Mouse (Mus musculus) heart, embryonic 15.5 days (tissue): ENCODE results near the gene Zfand4. TPM values are rescaled to one million over a fixed set of nuclear protein-coding genes. Genes with fewer than 3 reads are reported as not detected.

Source experiments
- ATAC-seq: fragments of 200-750 bp; cut with Nextera tagmentation; replicated peaks from 2 replicates; pipeline ENCODE4 v1.8.0; 2017; ENCODE audit warnings: low read depth, moderate TSS enrichment; ENCODE audit not compliant: insufficient number of reproducible peaks, insufficient read depth, low FRiP score
- H3K27ac ChIP-seq: fragments of 300-500 bp; sonication (generic); 2 replicates; pipeline ENCODE4 v1.5.1; 2015; ENCODE audit warnings: mild to moderate bottlenecking, inconsistent platforms
- H3K27me3 ChIP-seq: fragments of 300-500 bp; sonication (generic); 2 replicates; pipeline ENCODE4 v1.6.1; 2015; ENCODE audit warnings: inconsistent platforms
- H3K36me3 ChIP-seq: fragments of 300-500 bp; sonication (generic); 2 replicates; pipeline ENCODE4 v1.6.1; 2015; ENCODE audit warnings: mild to moderate bottlenecking, inconsistent platforms
- H3K4me1 ChIP-seq: fragments of 300-500 bp; sonication (generic); replicated peaks from 2 replicates; pipeline ENCODE4 v1.6.1; 2015; ENCODE audit warnings: inconsistent platforms
- H3K4me2 ChIP-seq: fragments of 300-500 bp; sonication (generic); 2 replicates; pipeline ENCODE4 v1.6.1; 2015; ENCODE audit warnings: inconsistent platforms, mild to moderate bottlenecking, moderate library complexity
- H3K4me3 ChIP-seq: fragments of 300-500 bp; sonication (generic); 2 replicates; pipeline ENCODE4 v1.5.1; 2015; ENCODE audit warnings: mild to moderate bottlenecking, inconsistent platforms
- H3K9ac ChIP-seq: fragments of 300-500 bp; sonication (generic); 2 replicates; pipeline ENCODE4 v1.6.1; 2015; ENCODE audit warnings: mild to moderate bottlenecking, inconsistent platforms
- H3K9me3 ChIP-seq: fragments of 300-500 bp; sonication (generic); replicated peaks from 2 replicates; pipeline ENCODE4 v1.6.1; 2016; ENCODE audit warnings: inconsistent platforms
- WGBS: fragments of 180-500 bp; shearing (Covaris S2); methylation state at CpG from one replicate; pipeline ENCODE4 v1.1.7; 2015; ENCODE audit warnings: mixed read lengths; 5-methylcytosine and 5-hydroxymethylcytosine counted together
- polyA plus RNA-seq: library from polyadenylated mRNA; unstranded; fragments of >200 nt; fragmentation: Nextera tagmentation; extraction: Ambion mirVana; gene quantifications from 2 replicates; pipeline ENCODE4 v1.2.1, GENCODE M21; 2015

Gene Zfand4
- polyA plus RNA-seq, 1 experiment from 2014 or later: 3.0 TPM

DNA sequence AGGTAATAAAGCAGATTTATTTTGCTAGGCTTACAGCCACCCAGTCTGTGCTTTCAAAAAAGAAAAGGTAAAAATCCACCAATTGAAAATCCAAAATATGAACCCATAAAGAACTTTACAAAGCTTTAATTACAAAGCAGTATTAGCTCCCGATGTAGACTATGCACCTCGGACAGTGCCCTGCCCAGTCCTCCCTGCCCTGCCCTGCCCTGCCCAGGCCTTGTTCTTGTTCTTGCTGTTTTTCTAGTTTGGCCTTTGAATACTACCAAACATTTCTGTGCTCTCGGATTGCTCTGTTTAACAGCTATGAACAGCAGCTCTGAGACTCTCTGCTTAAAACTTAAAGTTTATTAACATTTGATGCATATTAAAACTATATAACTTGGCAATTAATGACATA is 62.6 kb downstream of the Zfand4 start:
- H3K27me3 ChIP-seq: no peaks in the 10 kb centered on the region
- no peak overlapping the region for H3K27ac ChIP-seq
- H3K9ac ChIP-seq: no peak overlapping the region
- H3K4me2 ChIP-seq: no peak overlapping the region
- no peak for ATAC-seq
- WGBS: 72% methylated on average over 3 of the region's 3 CpGs
- no peaks in the 10 kb centered on the region for H3K9me3 ChIP-seq
- no peak overlapping the region for H3K4me3 ChIP-seq
- no peaks in the 10 kb centered on the region for H3K4me1 ChIP-seq
- H3K36me3 ChIP-seq: no peaks in the 10 kb centered on the region

DNA sequence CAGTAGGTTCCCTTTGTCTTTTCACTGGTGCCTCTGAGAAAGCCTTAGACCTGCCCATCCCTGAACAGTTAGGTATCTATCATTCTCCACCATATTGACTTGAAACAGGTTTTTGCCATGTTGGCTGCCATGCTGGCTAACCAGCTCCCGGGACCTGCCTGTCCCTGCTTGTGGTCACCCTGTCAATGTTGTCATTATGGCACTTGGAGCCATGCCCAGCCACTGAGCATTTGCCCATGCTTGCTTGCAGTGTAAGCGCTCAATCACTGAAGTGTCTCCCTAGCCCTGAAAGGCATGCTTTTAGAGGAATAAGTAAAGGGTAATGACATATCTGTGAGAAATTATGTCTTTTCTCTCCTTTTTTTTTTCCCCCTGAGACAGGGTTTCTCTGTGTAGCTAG is 67.4 kb downstream of the Zfand4 start:
- H3K4me3 ChIP-seq: no peak overlapping the region
- H3K36me3 ChIP-seq: no peaks in the 10 kb centered on the region
- no peaks in the 10 kb centered on the region for H3K4me1 ChIP-seq
- H3K4me2 ChIP-seq: no peak overlapping the region
- 74% methylated on average over 2 of the region's 2 CpGs for WGBS
- peaks cover 4% of the 10 kb centered on the region for H3K27me3 ChIP-seq
- no peak overlapping the region for H3K9ac ChIP-seq
- no peak overlapping the region for H3K27ac ChIP-seq
- ATAC-seq: no peak
- no peaks in the 10 kb centered on the region for H3K9me3 ChIP-seq

DNA sequence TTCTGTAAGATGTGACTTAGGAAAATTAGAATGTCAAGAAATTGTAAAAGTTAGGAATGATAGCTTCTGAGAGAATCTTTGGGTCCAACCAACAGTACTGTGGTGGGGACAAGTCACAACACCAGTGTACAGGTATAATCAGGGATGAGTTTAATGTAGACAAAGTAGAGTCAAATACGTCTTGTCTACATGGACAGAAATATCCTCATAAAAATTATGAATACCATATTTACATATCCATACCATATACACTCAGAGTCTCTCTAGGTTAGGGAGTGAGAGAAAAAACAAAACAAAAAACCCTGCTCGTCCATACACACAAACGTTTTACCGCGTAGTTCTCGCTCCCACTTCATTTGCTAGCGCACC is 73.4 kb downstream of the Zfand4 start:
- H3K27ac ChIP-seq: no peak overlapping the region
- H3K4me1 ChIP-seq: peaks cover 5% of the 10 kb centered on the region; the same call in 1 of the 2 replicates
- 2% methylated on average over 7 of the region's 7 CpGs for WGBS
- H3K36me3 ChIP-seq: no peaks in the 10 kb centered on the region
- no peaks in the 10 kb centered on the region for H3K9me3 ChIP-seq
- peaks cover 4% of the 10 kb centered on the region for H3K27me3 ChIP-seq
- peak overlapping the region; percentile 76 for H3K4me2 ChIP-seq
- ATAC-seq: no peak
- H3K9ac ChIP-seq: peak overlapping the region; percentile 77
- H3K4me3 ChIP-seq: peak overlapping the region; percentile 98

DNA sequence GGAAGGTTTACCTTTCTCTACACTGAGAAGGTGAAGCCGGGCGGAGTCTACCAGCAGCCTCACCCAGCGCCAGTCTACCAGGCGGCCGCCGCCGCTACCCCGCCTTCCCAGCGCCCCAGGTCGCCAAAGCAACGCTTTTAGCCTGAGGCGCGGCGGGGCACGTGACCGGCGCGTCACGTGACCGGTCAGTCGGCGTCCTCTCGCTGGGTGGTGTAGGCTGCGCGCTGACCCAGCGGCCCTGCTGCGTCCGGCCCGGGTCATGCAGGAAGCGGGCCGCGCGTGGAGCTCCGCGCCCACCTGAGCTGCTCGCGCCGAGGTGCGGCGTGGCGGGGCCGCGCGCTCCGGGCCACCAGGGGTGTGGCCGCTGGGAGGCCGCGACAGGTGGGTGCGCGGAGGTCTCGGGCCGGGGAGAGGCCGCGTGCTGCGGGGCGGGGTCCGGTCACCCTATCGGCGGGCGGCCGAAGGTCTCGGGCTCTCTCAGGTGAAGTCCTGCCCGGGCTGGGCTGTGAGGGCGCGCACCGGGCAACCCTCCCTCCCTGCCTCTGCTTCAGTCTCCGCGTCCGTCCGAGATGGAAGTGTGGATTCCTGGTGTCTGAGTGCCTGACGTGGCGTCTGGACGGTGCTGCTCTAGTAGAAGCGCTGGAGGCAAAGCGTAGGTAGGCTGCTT is 73.9 kb downstream of the Zfand4 start, which contains the start of gene March8:
Gene March8, plus strand, starts transcription at position 190 of the 667 bp plus-strand sequence.
- Histone ChIP-seq H3K27me3 (peaks cover 4% of the 10 kb centered on the region), H3K4me3 (peak within 1 kb of the TSS; percentile 98), H3K4me2 (peak within 1 kb of the TSS; percentile 76), H3K9me3 (no peaks in the 10 kb centered on the region), H3K36me3 (no peaks in the 10 kb centered on the region), H3K4me1 (peaks cover 5% of the 10 kb centered on the region; the same call in 1 of the 2 replicates), H3K27ac (peak within 1 kb of the TSS; percentile 53), H3K9ac (peak within 1 kb of the TSS; percentile 77)
- peak; percentile 98 for ATAC-seq
- 1% methylated on average over 74 of the region's 75 CpGs for WGBS

DNA sequence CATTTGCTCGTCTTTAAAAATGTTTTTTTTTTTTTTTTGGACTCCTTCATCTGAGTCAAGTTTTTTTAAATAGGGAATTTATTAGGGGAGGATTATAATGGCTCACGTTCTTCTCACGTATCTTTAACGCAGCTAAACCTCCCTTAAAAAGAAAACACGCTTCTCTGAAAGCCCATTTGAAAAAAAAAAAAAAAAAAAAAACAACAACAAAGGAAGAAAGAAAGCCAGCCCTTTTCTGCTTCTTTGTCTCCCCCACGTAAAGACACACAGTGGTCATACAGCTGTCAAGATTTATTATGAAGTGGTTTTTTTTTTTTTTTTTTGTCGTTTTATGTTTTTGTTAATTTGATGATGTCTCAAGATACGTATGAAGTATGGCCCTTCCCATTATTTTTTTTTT is 74.5 kb downstream of the Zfand4 start:
- ATAC-seq: no peak
- Histone ChIP-seq H3K9ac (peak overlapping the region; percentile 77), H3K27me3 (peaks cover 4% of the 10 kb centered on the region), H3K4me3 (peak overlapping the region; percentile 98), H3K4me2 (peak overlapping the region; percentile 76), H3K36me3 (no peaks in the 10 kb centered on the region), H3K4me1 (peaks cover 5% of the 10 kb centered on the region; the same call in 1 of the 2 replicates), H3K9me3 (no peaks in the 10 kb centered on the region), H3K27ac (peak overlapping the region; percentile 53)
- WGBS: 6% methylated on average over 8 of the region's 8 CpGs

DNA sequence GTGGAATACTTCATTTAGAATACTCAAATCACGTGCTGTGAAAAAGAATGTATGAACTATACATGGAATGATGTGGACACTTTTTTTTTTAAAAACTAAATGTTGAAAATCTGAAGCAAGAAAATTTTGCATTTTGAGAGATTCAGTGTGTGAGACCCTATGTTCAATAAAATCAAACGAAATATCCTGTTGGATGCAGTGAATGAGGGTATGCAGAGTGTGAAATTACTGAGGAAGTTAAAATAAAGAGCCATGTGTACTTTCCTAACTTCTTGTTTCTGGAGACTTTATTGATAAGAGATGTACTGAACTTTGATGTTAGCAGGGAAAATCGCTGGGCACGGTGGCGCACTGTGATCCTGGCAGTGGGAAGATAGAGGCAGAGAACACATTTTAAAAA is 75.1 kb downstream of the Zfand4 start:
- H3K9me3 ChIP-seq: no peaks in the 10 kb centered on the region
- H3K27ac ChIP-seq: no peak overlapping the region
- 75% methylated on average over 5 of the region's 5 CpGs for WGBS
- no peaks in the 10 kb centered on the region for H3K36me3 ChIP-seq
- H3K27me3 ChIP-seq: peaks cover 4% of the 10 kb centered on the region
- no peak for ATAC-seq
- H3K9ac ChIP-seq: no peak overlapping the region
- peaks cover 5% of the 10 kb centered on the region; the same call in 1 of the 2 replicates for H3K4me1 ChIP-seq
- H3K4me3 ChIP-seq: no peak overlapping the region
- H3K4me2 ChIP-seq: peak overlapping the region; percentile 76

DNA sequence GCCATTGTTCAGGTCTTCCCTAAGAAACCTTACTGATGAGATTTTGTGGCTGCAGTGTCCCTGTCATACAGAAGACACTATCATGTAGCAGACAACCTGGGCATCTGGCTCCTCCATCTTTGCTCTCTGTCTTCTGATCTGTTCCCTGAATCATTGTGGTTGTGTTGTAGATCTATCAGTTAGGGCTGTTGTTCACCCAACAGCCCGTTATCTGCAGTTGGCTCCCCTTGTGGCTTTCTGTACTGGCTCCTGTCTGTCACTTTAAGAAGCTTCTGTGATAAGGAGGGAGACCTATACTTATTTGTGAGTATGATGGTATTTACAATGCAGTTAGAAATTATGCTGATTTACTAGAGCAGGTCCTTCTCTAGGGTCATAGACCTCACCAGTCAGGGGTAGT is 76.5 kb downstream of the Zfand4 start:
- H3K4me1 ChIP-seq: peaks cover 5% of the 10 kb centered on the region; the same call in 1 of the 2 replicates
- 71% methylated on average over 1 of the region's 1 CpGs for WGBS
- H3K27me3 ChIP-seq: peaks cover 4% of the 10 kb centered on the region
- no peaks in the 10 kb centered on the region for H3K9me3 ChIP-seq
- H3K4me3 ChIP-seq: no peak overlapping the region
- no peak overlapping the region for H3K4me2 ChIP-seq
- no peak overlapping the region for H3K9ac ChIP-seq
- no peak overlapping the region for H3K27ac ChIP-seq
- H3K36me3 ChIP-seq: no peaks in the 10 kb centered on the region
- no peak for ATAC-seq

DNA sequence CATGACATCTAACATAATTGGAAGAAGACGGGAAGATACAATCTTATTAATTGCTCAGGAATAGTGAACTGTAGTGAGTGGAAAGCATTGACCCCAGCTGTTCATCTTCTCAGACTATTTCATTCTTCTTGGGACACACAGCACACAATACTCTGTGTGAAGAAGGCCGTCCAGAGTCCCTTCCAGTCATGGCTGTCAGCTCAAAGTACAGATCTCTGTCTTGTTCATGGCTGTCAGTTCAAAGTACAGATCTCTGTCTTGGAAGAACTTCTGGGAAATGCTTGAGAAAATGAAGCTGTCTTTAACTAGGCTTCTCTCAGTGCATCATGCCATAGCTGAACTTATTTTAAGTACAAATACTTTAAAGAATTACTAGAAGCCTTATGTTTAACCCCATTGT is 83.9 kb downstream of the Zfand4 start:
- Histone ChIP-seq H3K9me3 (no peaks in the 10 kb centered on the region), H3K4me1 (no peaks in the 10 kb centered on the region; the same call in 1 of the 2 replicates), H3K36me3 (no peaks in the 10 kb centered on the region), H3K9ac (no peak overlapping the region), H3K27me3 (no peaks in the 10 kb centered on the region), H3K27ac (no peak overlapping the region), H3K4me2 (no peak overlapping the region), H3K4me3 (no peak overlapping the region)
- no peak for ATAC-seq
- 88% methylated on average over 2 of the region's 2 CpGs for WGBS

DNA sequence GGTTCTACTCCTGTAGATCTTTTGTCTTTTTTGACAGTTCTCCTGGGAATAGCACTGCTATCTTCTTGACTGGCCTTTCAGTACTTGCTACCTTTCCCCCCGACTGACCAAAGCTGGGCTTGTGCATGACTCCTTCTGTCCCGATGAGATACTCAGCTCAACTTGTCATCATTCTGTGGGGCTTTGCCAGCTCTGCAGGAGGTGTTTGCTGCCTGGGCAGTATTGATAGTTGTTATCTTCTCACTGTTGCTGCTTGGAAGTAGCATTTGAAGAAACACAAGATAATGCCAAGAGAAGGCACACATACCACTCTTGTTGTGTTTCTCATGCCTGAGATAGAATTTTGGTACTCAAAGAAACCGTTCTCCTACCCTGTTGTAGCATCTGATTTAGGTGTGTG is 86.0 kb downstream of the Zfand4 start:
- no peak overlapping the region for H3K4me2 ChIP-seq
- H3K4me3 ChIP-seq: no peak overlapping the region
- H3K36me3 ChIP-seq: no peaks in the 10 kb centered on the region
- 37% methylated on average over 3 of the region's 3 CpGs for WGBS
- H3K4me1 ChIP-seq: no peaks in the 10 kb centered on the region; the same call in 1 of the 2 replicates
- no peak overlapping the region for H3K27ac ChIP-seq
- no peaks in the 10 kb centered on the region for H3K9me3 ChIP-seq
- H3K9ac ChIP-seq: no peak overlapping the region
- no peak for ATAC-seq
- H3K27me3 ChIP-seq: no peaks in the 10 kb centered on the region

DNA sequence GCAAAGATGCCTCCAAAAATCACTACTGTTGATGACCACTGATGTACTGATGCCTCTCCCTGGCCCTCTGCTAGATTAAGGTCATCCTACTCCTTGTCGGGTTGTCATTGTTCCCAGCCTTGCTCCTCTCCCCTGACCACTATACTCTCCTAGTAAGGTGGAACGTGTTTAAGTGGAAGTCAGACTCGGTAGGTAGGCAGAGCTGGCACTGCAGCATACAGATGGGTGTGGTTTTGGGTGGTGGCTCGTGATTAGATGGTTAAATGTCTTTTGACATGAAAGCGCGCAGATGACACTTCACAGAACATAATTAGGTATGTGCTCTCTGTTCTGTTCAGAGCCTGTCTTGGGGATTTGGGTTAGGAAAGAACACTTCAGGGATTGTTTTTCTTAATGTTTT is 86.6 kb downstream of the Zfand4 start:
- 74% methylated on average over 6 of the region's 6 CpGs for WGBS
- Histone ChIP-seq H3K4me2 (no peak overlapping the region), H3K27ac (no peak overlapping the region), H3K27me3 (no peaks in the 10 kb centered on the region), H3K9ac (no peak overlapping the region), H3K36me3 (no peaks in the 10 kb centered on the region), H3K4me1 (no peaks in the 10 kb centered on the region; the same call in 1 of the 2 replicates), H3K4me3 (no peak overlapping the region), H3K9me3 (no peaks in the 10 kb centered on the region)
- ATAC-seq: no peak

DNA sequence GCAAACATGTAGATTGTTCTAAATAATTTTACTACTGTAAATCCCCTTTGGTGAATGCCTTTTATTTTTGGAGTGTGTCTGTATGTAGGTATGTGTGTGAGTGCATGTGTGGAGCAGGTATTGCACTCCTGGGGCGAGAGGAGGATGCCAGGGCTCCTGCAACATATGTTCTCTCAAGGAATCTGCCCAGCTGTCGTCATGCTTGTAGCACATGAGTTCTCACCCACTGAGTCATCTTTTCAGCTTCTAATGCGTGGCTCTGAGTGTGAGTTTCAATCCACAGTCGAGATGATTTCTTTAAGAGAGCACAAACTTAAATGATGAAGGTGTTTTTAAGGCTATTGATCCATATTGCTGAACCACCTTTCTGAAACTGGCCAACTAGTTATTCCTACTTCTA is 87.5 kb downstream of the Zfand4 start:
- Histone ChIP-seq H3K27ac (no peak overlapping the region), H3K36me3 (no peaks in the 10 kb centered on the region), H3K4me1 (no peaks in the 10 kb centered on the region; the same call in 1 of the 2 replicates), H3K9me3 (no peaks in the 10 kb centered on the region), H3K4me2 (no peak overlapping the region), H3K4me3 (no peak overlapping the region), H3K27me3 (no peaks in the 10 kb centered on the region), H3K9ac (no peak overlapping the region)
- no peak for ATAC-seq
- 72% methylated on average over 4 of the region's 4 CpGs for WGBS

DNA sequence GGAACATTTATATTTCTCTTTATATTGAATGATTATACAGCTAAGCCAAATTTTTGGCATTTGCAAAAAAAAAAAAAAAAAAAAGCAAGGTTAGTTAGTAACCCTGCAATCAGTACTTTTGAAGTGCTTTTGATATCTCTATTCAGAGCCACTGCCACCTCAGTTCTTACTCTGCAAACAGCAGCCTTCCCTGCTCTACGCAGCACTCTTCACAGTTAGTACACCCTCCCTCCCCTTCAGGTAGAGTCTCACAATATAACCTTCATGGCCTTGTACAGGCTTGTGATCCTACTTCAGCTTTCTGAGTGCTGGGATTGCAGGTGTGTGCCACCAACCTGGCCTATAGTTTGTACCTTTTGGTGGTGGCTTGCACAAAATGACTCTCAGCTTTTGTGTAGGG is 89.4 kb downstream of the Zfand4 start:
- 65% methylated on average over 1 of the region's 1 CpGs for WGBS

More for the DNA sequence above, 89.4 kb downstream of the Zfand4 start:
- no peaks in the 10 kb centered on the region for H3K27me3 ChIP-seq
- ATAC-seq: no peak
- no peak overlapping the region for H3K9ac ChIP-seq
- H3K36me3 ChIP-seq: no peaks in the 10 kb centered on the region
- H3K9me3 ChIP-seq: no peaks in the 10 kb centered on the region
- no peaks in the 10 kb centered on the region; the same call in 1 of the 2 replicates for H3K4me1 ChIP-seq
- H3K4me3 ChIP-seq: no peak overlapping the region
- H3K27ac ChIP-seq: no peak overlapping the region
- H3K4me2 ChIP-seq: no peak overlapping the region
